Mouse (Mus musculus) stomach, embryonic 14.5 days (tissue): ENCODE data around the gene Hoxd10. TPM values are rescaled to one million over a fixed set of nuclear protein-coding genes. Genes with fewer than 3 reads are reported as not detected.

Experiments
- ATAC-seq: fragments of 200-750 bp; cut with Nextera tagmentation; 2 replicates; pipeline ENCODE4 v1.8.0; 2017; ENCODE audit warnings: low read depth, moderate TSS enrichment; ENCODE audit not compliant: insufficient number of reproducible peaks, insufficient read depth, low FRiP score
- H3K27ac ChIP-seq: fragments of 300-500 bp; sonication (generic); 2 replicates; pipeline ENCODE4 v1.5.1; 2014; ENCODE audit warnings: mild to moderate bottlenecking, low read length, moderate library complexity, mixed read lengths
- H3K27me3 ChIP-seq: fragments of 300-500 bp; sonication (generic); 2 replicates; pipeline ENCODE4 v1.6.1; 2014; ENCODE audit warnings: low read length, control low read depth, mixed read lengths; ENCODE audit not compliant: control insufficient read depth, insufficient read depth
- H3K36me3 ChIP-seq: fragments of 300-500 bp; sonication (generic); 2 replicates; pipeline ENCODE4 v1.6.1; 2014; ENCODE audit warnings: mild to moderate bottlenecking, control low read depth, low read length, moderate library complexity, mixed read lengths; ENCODE audit not compliant: control insufficient read depth, insufficient read depth
- H3K4me1 ChIP-seq: fragments of 300-500 bp; sonication (generic); 2 replicates; pipeline ENCODE4 v1.6.1; 2014; ENCODE audit warnings: low read length, control low read depth, mixed read lengths; ENCODE audit not compliant: control insufficient read depth, insufficient read depth
- H3K4me2 ChIP-seq: fragments of 300-500 bp; sonication (generic); replicated peaks from 2 replicates; pipeline ENCODE4 v1.6.1; 2014; ENCODE audit warnings: low read depth, low read length, control low read depth
- H3K4me3 ChIP-seq: fragments of 300-500 bp; sonication (generic); 2 replicates; pipeline ENCODE4 v1.5.1; 2014; ENCODE audit warnings: low read depth, low read length, control low read depth
- H3K9ac ChIP-seq: fragments of 300-500 bp; sonication (generic); replicated peaks from 2 replicates; pipeline ENCODE4 v1.6.1; 2014; ENCODE audit warnings: low read depth, mild to moderate bottlenecking, control low read depth, low read length, moderate library complexity, mixed read lengths
- H3K9me3 ChIP-seq: fragments of 300-500 bp; sonication (generic); 2 replicates; pipeline ENCODE4 v1.6.1; 2016; ENCODE audit warnings: low read depth, low read length, control low read depth; ENCODE audit not compliant: control insufficient read depth
- WGBS: fragments of 180-500 bp; shearing (Covaris S2); extraction: QIAGEN DNeasy Blood & Tissue Kit; methylation state at CpG from one replicate; pipeline ENCODE4 v1.1.7; 2014; 5-methylcytosine and 5-hydroxymethylcytosine counted together
- polyA plus RNA-seq: library from polyadenylated mRNA; unstranded; fragments of >200 nt; fragmentation: Nextera tagmentation; extraction: Ambion mirVana; gene quantifications from 2 replicates; pipeline ENCODE4 v1.2.1, GENCODE M21; 2014

The Hoxd10 gene
- polyA plus RNA-seq: 0.14 TPM in 1 of 2 replicates, not detected in the other

GRCm38 (mm10) chr2:74691022-74691951, at the start of gene Hoxd10:
Hoxd10 (plus strand) TSS chr2:74691924.
- H3K27me3 ChIP-seq: peaks cover 80% of the 10 kb centered on the region
- no peaks in the 10 kb centered on the region for H3K4me1 ChIP-seq
- H3K9me3 ChIP-seq: no peaks in the 10 kb centered on the region
- peak; percentile 49; the same call in 1 of the 2 replicates for ATAC-seq
- no peaks in the 10 kb centered on the region for H3K36me3 ChIP-seq
- no peak within 1 kb of the TSS for H3K9ac ChIP-seq
- H3K4me2 ChIP-seq: no peak within 1 kb of the TSS
- no peak within 1 kb of the TSS for H3K4me3 ChIP-seq
- no peak within 1 kb of the TSS for H3K27ac ChIP-seq
- under 1% methylated on average over 56 of the region's 56 CpGs for WGBS

DNA sequence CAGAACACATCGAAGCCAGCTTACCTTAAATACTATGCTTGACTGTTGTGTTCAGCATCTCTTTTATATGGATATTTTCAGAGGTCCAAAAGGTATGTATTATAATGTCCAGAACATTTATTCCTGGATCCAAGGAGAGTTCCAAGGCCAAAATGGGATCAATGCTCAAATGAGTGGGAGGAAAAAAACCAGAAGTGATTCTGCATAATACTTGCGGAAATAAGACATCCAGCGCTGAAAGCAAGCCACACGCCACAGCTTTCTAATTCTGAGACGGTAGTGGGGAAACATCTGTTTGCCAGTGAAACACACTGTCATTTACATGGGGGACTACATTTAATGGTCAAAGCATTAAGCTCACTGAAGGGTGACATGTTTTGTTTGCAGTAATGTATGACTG, 49.3 kb upstream of the Hoxd10 start:
- no peaks in the 10 kb centered on the region for H3K4me1 ChIP-seq
- H3K36me3 ChIP-seq: no peaks in the 10 kb centered on the region
- 64% methylated on average over 5 of the region's 5 CpGs for WGBS
- H3K9ac ChIP-seq: no peak overlapping the region
- no peaks in the 10 kb centered on the region for H3K9me3 ChIP-seq
- no peak overlapping the region for H3K4me2 ChIP-seq
- no peak for ATAC-seq
- H3K4me3 ChIP-seq: no peak overlapping the region
- peaks cover 10% of the 10 kb centered on the region for H3K27me3 ChIP-seq
- no peak overlapping the region for H3K27ac ChIP-seq

DNA sequence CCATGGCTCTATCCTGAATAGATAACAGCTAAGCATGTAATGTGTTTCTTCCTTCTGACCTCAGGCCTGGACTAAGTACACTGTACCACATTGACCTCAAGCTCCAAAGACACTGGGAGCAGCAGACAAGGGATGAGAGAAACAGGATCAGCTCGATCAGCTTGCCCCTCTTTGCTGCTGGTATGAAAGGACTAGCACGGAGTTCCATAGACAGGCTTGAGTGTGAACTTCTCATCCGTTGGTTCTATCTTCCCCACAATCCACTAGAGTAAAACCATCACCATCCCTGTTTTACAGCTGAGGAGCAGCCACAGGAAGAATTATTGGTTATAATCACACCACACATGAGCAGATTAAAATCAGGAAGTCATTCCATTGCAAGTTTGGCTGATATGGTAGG, 46.1 kb upstream of the Hoxd10 start:
- Histone ChIP-seq H3K4me3 (no peak overlapping the region), H3K4me2 (no peak overlapping the region), H3K36me3 (no peaks in the 10 kb centered on the region), H3K27ac (no peak overlapping the region), H3K4me1 (no peaks in the 10 kb centered on the region), H3K9me3 (no peaks in the 10 kb centered on the region), H3K27me3 (peaks cover 29% of the 10 kb centered on the region), H3K9ac (no peak overlapping the region)
- ATAC-seq: no peak
- WGBS: 79% methylated on average over 3 of the region's 3 CpGs

DNA sequence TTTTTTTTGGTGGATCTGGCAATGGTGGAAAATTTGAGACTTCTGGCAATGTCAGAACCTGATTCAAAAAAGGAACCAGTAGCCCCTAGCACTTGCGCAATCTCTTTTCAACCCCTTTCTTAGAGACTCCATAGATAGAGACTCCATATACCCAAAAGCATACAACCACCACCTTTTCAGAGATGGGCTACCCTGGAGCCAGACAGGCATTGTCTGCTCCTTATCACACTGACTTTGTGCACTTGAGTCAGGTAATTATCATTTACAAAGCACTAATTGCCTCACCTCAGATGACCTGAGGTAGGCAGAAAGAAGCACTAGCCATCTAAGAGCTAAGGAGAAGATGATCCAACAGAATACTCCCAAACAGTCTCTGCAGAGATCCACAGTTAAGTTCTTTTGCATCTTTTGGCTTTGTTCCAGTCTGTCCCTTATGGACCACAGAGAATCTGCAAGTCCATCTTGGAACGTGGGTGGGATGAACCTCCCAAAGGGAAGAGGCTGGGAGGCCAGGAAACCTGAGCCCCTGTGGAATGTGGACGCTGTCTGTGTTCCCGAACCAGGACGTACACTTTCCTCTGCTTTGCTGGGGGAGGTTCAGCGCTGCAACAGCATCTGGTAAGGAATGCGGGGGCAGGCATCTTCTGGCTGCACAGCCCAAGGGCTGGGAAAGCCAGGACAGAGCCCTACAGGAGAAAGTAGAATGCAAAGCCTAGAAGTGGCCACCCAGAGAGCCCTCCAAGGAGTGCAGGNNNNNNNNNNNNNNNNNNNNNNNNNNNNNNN, 44.5 kb upstream of the Hoxd10 start:
- Histone ChIP-seq H3K27ac (no peak overlapping the region), H3K27me3 (peaks cover 42% of the 10 kb centered on the region), H3K4me1 (no peaks in the 10 kb centered on the region), H3K4me2 (no peak overlapping the region), H3K9ac (no peak overlapping the region), H3K9me3 (no peaks in the 10 kb centered on the region), H3K4me3 (no peak overlapping the region), H3K36me3 (no peaks in the 10 kb centered on the region)
- 15% methylated on average over 7 of the region's 7 CpGs for WGBS
- no peak for ATAC-seq

DNA sequence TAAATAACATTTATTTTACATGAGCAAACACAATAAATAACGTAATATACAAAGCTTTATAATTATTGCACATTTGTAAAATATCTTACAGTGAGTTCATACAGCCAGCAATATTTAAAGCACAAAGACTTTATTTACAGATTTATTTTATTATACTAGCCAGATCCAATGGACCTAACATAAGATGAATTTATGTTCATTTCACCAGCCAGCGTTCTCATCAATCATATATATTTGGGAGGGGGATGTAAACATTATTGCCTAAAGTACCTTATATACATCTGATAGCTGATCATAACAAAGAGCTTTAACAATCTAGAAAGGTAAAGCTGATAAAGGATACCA, 38.8 kb upstream of the Hoxd10 start:
- no peak for ATAC-seq
- no peak overlapping the region for H3K9ac ChIP-seq
- no peak overlapping the region for H3K27ac ChIP-seq
- H3K4me3 ChIP-seq: no peak overlapping the region
- no peaks in the 10 kb centered on the region for H3K36me3 ChIP-seq
- 38% methylated on average over 2 of the region's 2 CpGs for WGBS
- H3K4me2 ChIP-seq: no peak overlapping the region
- no peaks in the 10 kb centered on the region for H3K9me3 ChIP-seq
- H3K27me3 ChIP-seq: peaks cover 58% of the 10 kb centered on the region
- H3K4me1 ChIP-seq: peaks cover 3% of the 10 kb centered on the region; the same call in 1 of the 2 replicates

DNA sequence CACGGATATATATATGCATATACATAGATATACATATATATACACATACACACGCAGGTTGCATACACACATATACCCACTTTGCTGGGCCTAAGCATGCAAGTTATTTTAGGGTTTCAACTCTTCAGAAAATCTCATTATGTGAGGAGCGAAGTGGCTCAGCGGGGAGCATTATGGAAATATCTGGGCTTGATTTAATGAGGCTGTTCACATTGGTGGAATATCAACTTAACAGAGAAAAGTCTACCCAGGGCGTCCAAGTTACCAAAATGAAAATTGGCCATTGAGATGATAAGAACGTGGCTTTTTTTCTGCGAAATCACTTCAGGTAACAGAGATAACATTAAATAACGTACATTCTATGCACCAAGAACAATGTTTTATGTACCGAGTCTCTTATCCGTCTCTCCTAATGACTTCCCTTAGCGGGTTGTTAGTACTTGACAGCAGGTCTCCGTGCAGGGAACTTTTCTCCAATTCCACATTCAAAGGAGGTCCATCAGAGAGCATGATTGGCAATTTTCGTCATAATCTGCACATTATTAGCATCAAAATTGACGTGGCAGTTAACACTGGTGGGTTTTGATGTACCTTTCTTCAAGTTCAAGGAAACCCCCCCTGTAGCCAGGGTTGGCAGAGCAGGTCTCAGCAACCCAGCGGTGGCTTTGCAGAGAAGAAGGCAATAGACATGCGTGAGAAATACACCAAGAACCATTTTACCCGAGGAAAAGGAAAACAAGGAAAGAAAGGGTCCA, 37.8 kb upstream of the Hoxd10 start:
- H3K4me2 ChIP-seq: no peak overlapping the region
- H3K36me3 ChIP-seq: no peaks in the 10 kb centered on the region
- H3K27me3 ChIP-seq: peaks cover 58% of the 10 kb centered on the region
- H3K9ac ChIP-seq: no peak overlapping the region
- no peak overlapping the region for H3K27ac ChIP-seq
- H3K4me1 ChIP-seq: peaks cover 3% of the 10 kb centered on the region; the same call in 1 of the 2 replicates
- WGBS: 11% methylated on average over 17 of the region's 17 CpGs
- H3K4me3 ChIP-seq: no peak overlapping the region
- no peaks in the 10 kb centered on the region for H3K9me3 ChIP-seq
- ATAC-seq: no peak

- Histone ChIP-seq H3K4me3 (no peak overlapping the region), H3K27ac (no peak overlapping the region), H3K27me3 (peaks cover 59% of the 10 kb centered on the region), H3K36me3 (no peaks in the 10 kb centered on the region), H3K4me1 (peaks cover 3% of the 10 kb centered on the region; the same call in 1 of the 2 replicates), H3K9me3 (no peaks in the 10 kb centered on the region), H3K4me2 (no peak overlapping the region), H3K9ac (no peak overlapping the region)
- ATAC-seq: no peak
- WGBS: 5% methylated on average over 19 of the region's 20 CpGs
Measured at GRCm38 (mm10) chr2:74654743-74655419, 36.8 kb upstream of the Hoxd10 start.

- Histone ChIP-seq H3K4me1 (peaks cover 3% of the 10 kb centered on the region; the same call in 1 of the 2 replicates), H3K36me3 (no peaks in the 10 kb centered on the region), H3K27ac (no peak overlapping the region), H3K4me3 (peak overlapping the region; percentile 26), H3K9ac (no peak overlapping the region), H3K9me3 (no peaks in the 10 kb centered on the region), H3K4me2 (peak overlapping the region; percentile 47), H3K27me3 (peaks cover 59% of the 10 kb centered on the region)
- no peak for ATAC-seq
- WGBS: 2% methylated on average over 44 of the region's 47 CpGs
Measured at GRCm38 (mm10) chr2:74655420-74655781, 36.3 kb upstream of the Hoxd10 start.
